Mouse (Mus musculus) forebrain, embryonic 10.5 days (tissue): ENCODE results near the gene Vps45. TPM values are rescaled to one million over a fixed set of nuclear protein-coding genes. Genes with fewer than 3 reads are reported as not detected.

Source experiments
- DNase-seq: peaks from one replicate; pipeline ENCODE4 v3.0.0-alpha.2; 2017; ENCODE audit warnings: low spot score; ENCODE audit errors: extremely low spot score
- H3K27ac ChIP-seq: fragments of 300-500 bp; sonication (generic); 2 replicates; pipeline ENCODE4 v1.5.1; 2016; ENCODE audit warnings: mild to moderate bottlenecking
- H3K27me3 ChIP-seq: fragments of 300-500 bp; sonication (generic); 2 replicates; pipeline ENCODE4 v1.6.1; 2016; ENCODE audit warnings: mild to moderate bottlenecking; ENCODE audit not compliant: poor library complexity, severe bottlenecking
- H3K36me3 ChIP-seq: fragments of 300-500 bp; sonication (generic); replicated peaks from 2 replicates; pipeline ENCODE4 v1.6.1; 2016; ENCODE audit warnings: mild to moderate bottlenecking, moderate library complexity
- H3K4me1 ChIP-seq: fragments of 300-500 bp; sonication (generic); 2 replicates; pipeline ENCODE4 v1.6.1; 2016
- H3K4me3 ChIP-seq: fragments of 300-500 bp; sonication (generic); 2 replicates; pipeline ENCODE4 v1.5.1; 2016; ENCODE audit warnings: mild to moderate bottlenecking, moderate library complexity
- H3K9me3 ChIP-seq: fragments of 300-500 bp; sonication (generic); 2 replicates; pipeline ENCODE4 v1.6.1; 2016; ENCODE audit warnings: mild to moderate bottlenecking, moderate library complexity
- WGBS: fragments of 180-500 bp; shearing (Covaris S2); methylation state at CpG from one replicate; pipeline ENCODE4 v1.1.7; 2016; 5-methylcytosine and 5-hydroxymethylcytosine counted together
- polyA plus RNA-seq: library from polyadenylated mRNA; unstranded; fragments of >200 nt; fragmentation: Nextera tagmentation; extraction: Ambion mirVana; gene quantifications from 2 replicates; pipeline ENCODE4 v1.2.1, GENCODE M21; 2016

Vps45 gene
- 24.1 and 28.0 TPM in 2 replicates for polyA plus RNA-seq

- DNase-seq: peak; percentile 70
- Histone ChIP-seq H3K27ac (peak within 1 kb of the TSS; percentile 95), H3K4me1 (peaks cover 20% of the 10 kb centered on the region), H3K4me3 (peak within 1 kb of the TSS; percentile 75), H3K27me3 (no peaks in the 10 kb centered on the region), H3K9me3 (no peaks in the 10 kb centered on the region), H3K36me3 (no peaks in the 10 kb centered on the region; the same call in 1 of the 2 replicates)
- 2% methylated on average over 18 of the region's 18 CpGs for WGBS
Measured at GRCm38 (mm10) chr3:96058231-96058896, at the start of gene Vps45. Gene Vps45, minus strand, starts transcription at chr3:96058466.

- Histone ChIP-seq H3K27ac (no peak overlapping the region), H3K4me1 (peaks cover 46% of the 10 kb centered on the region), H3K4me3 (peak overlapping the region; percentile 92), H3K36me3 (peaks cover 4% of the 10 kb centered on the region), H3K27me3 (0 out of 2 replicates have a peak, but pooled peaks cover 5% of the 10 kb centered on the region), H3K9me3 (no peaks in the 10 kb centered on the region)
- WGBS: 90% methylated on average over 4 of the region's 4 CpGs
- DNase-seq: no peak
Measured at GRCm38 (mm10) chr3:96106151-96106550, 47.9 kb upstream of the Vps45 start.

- peaks cover 4% of the 10 kb centered on the region for H3K36me3 ChIP-seq
- H3K4me3 ChIP-seq: peak overlapping the region; percentile 92
- 10% methylated on average over 10 of the region's 10 CpGs for WGBS
- H3K9me3 ChIP-seq: no peaks in the 10 kb centered on the region
- no peak for DNase-seq
- 0 out of 2 replicates have a peak, but pooled peaks cover 5% of the 10 kb centered on the region for H3K27me3 ChIP-seq
- peak overlapping the region; percentile 95 for H3K27ac ChIP-seq
- H3K4me1 ChIP-seq: peaks cover 46% of the 10 kb centered on the region
Measured at GRCm38 (mm10) chr3:96105232-96105747, 47.0 kb upstream of the Vps45 start.

GRCm38 (mm10) chr3:96104261-96105065, 46.2 kb upstream of the Vps45 start, which contains the start of gene Otud7b:
Gene Otud7b, plus strand, starts transcription at chr3:96104527.
- peak within 1 kb of the TSS; percentile 92 for H3K4me3 ChIP-seq
- peaks cover 46% of the 10 kb centered on the region for H3K4me1 ChIP-seq
- H3K27me3 ChIP-seq: 0 out of 2 replicates have a peak, but pooled peaks cover 5% of the 10 kb centered on the region
- under 1% methylated on average over 83 of the region's 84 CpGs for WGBS
- H3K27ac ChIP-seq: peak within 1 kb of the TSS; percentile 95
- no peaks in the 10 kb centered on the region for H3K9me3 ChIP-seq
- peaks cover 4% of the 10 kb centered on the region for H3K36me3 ChIP-seq
- DNase-seq: peak; percentile 85

- no peak for DNase-seq
- WGBS: 7% methylated on average over 8 of the region's 8 CpGs
- peak overlapping the region; percentile 95 for H3K27ac ChIP-seq
- no peaks in the 10 kb centered on the region for H3K9me3 ChIP-seq
- peak overlapping the region; percentile 92 for H3K4me3 ChIP-seq
- H3K4me1 ChIP-seq: peaks cover 46% of the 10 kb centered on the region
- H3K36me3 ChIP-seq: peaks cover under 1% of the 10 kb centered on the region; the same call in 1 of the 2 replicates
- 0 out of 2 replicates have a peak, but pooled peaks cover 5% of the 10 kb centered on the region for H3K27me3 ChIP-seq
Measured at GRCm38 (mm10) chr3:96103901-96104260, 45.6 kb upstream of the Vps45 start.

GRCm38 (mm10) chr3:96102100-96102872, 44.0 kb upstream of the Vps45 start:
- Histone ChIP-seq H3K27ac (peak overlapping the region; percentile 69; the same call in 1 of the 2 replicates), H3K4me3 (peak overlapping the region; percentile 43)
- WGBS: 17% methylated on average over 14 of the region's 14 CpGs

GRCm38 (mm10) chr3:96098616-96099267, 40.5 kb upstream of the Vps45 start:
- H3K4me3 ChIP-seq: no peak overlapping the region
- no peak for DNase-seq
- peaks cover 14% of the 10 kb centered on the region for H3K4me1 ChIP-seq
- H3K27me3 ChIP-seq: 0 out of 2 replicates have a peak, but pooled peaks cover 5% of the 10 kb centered on the region
- 75% methylated on average over 7 of the region's 7 CpGs for WGBS
- no peaks in the 10 kb centered on the region for H3K9me3 ChIP-seq
- no peaks in the 10 kb centered on the region for H3K36me3 ChIP-seq
- no peak overlapping the region for H3K27ac ChIP-seq

More at GRCm38 (mm10) chr3:96102100-96102872, 44.0 kb upstream of the Vps45 start:
- peak; percentile 48 for DNase-seq
- Histone ChIP-seq H3K36me3 (no peaks in the 10 kb centered on the region), H3K9me3 (no peaks in the 10 kb centered on the region), H3K4me1 (peaks cover 39% of the 10 kb centered on the region), H3K27me3 (0 out of 2 replicates have a peak, but pooled peaks cover 5% of the 10 kb centered on the region)

GRCm38 (mm10) chr3:96098168-96098567, 39.9 kb upstream of the Vps45 start:
- Histone ChIP-seq H3K27ac (no peak overlapping the region), H3K4me1 (peaks cover 11% of the 10 kb centered on the region), H3K4me3 (no peak overlapping the region), H3K9me3 (no peaks in the 10 kb centered on the region), H3K36me3 (no peaks in the 10 kb centered on the region), H3K27me3 (0 out of 2 replicates have a peak, but pooled peaks cover 4% of the 10 kb centered on the region)
- WGBS: 72% methylated on average over 4 of the region's 4 CpGs
- no peak for DNase-seq

- H3K27me3 ChIP-seq: no peaks in the 10 kb centered on the region
- H3K9me3 ChIP-seq: no peaks in the 10 kb centered on the region
- no peak for DNase-seq
- 88% methylated on average over 13 of the region's 13 CpGs for WGBS
- no peaks in the 10 kb centered on the region for H3K36me3 ChIP-seq
- H3K4me1 ChIP-seq: no peaks in the 10 kb centered on the region
- no peak overlapping the region for H3K4me3 ChIP-seq
- H3K27ac ChIP-seq: no peak overlapping the region
Measured at GRCm38 (mm10) chr3:96094203-96094602, 35.9 kb upstream of the Vps45 start.

- H3K27ac ChIP-seq: no peak overlapping the region
- H3K4me3 ChIP-seq: no peak overlapping the region
- no peaks in the 10 kb centered on the region for H3K9me3 ChIP-seq
- no peak for DNase-seq
- 72% methylated on average over 13 of the region's 13 CpGs for WGBS
- H3K4me1 ChIP-seq: no peaks in the 10 kb centered on the region
- H3K27me3 ChIP-seq: no peaks in the 10 kb centered on the region
- no peaks in the 10 kb centered on the region for H3K36me3 ChIP-seq
Measured at GRCm38 (mm10) chr3:96093509-96093908, 35.2 kb upstream of the Vps45 start.

- no peak overlapping the region for H3K27ac ChIP-seq
- no peaks in the 10 kb centered on the region for H3K36me3 ChIP-seq
- H3K9me3 ChIP-seq: no peaks in the 10 kb centered on the region
- DNase-seq: no peak
- no peak overlapping the region for H3K4me3 ChIP-seq
- no peaks in the 10 kb centered on the region for H3K27me3 ChIP-seq
- H3K4me1 ChIP-seq: no peaks in the 10 kb centered on the region
- WGBS: 66% methylated on average over 6 of the region's 6 CpGs
Measured at GRCm38 (mm10) chr3:96091966-96092365, 33.7 kb upstream of the Vps45 start.

- no peaks in the 10 kb centered on the region for H3K36me3 ChIP-seq
- H3K27me3 ChIP-seq: no peaks in the 10 kb centered on the region
- DNase-seq: no peak
- H3K4me1 ChIP-seq: no peaks in the 10 kb centered on the region
- no peak overlapping the region for H3K27ac ChIP-seq
- no peak overlapping the region for H3K4me3 ChIP-seq
- 76% methylated on average over 2 of the region's 2 CpGs for WGBS
- H3K9me3 ChIP-seq: no peaks in the 10 kb centered on the region
Measured at GRCm38 (mm10) chr3:96091146-96091545, 32.9 kb upstream of the Vps45 start.
